ENCODE assay signal across 8 mouse cellular contexts in genomic region chr17:47671988-47672310, GRCm38 (mm10). TPM values are rescaled to one million over a fixed set of nuclear protein-coding genes. Genes with fewer than 3 reads are reported as not detected.
DNase-seq lines count a peak whose midpoint lies in the region; ATAC-seq and TF ChIP-seq lines count a peak whose summit lies in the region.

No protein-coding gene starts in this region.

- peak overlapping the region; percentile 81 for H3K4me2 ChIP-seq in neural tube, embryonic 11.5 days (ENCODE audit: low read depth)
- H3K4me2 ChIP-seq in limb, embryonic 14.5 days (replicated peaks; ENCODE audit: low read depth, low read length, severe bottlenecking) = peak overlapping the region; percentile 86
- peak overlapping the region; percentile 93 for H3K4me2 ChIP-seq in stomach, embryonic 16.5 days (ENCODE audit: low read depth, low read length)

- peak; percentile 50 for ATAC-seq in frontal cortex, adult (ENCODE audit: low TSS enrichment)
- ATAC-seq in neural tube, embryonic 11.5 days (ENCODE audit: insufficient read depth, low FRiP score, low TSS enrichment) = no peak
- no peak; the same call in 1 of the 2 replicates for ATAC-seq in limb, embryonic 14.5 days (ENCODE audit: low FRiP score, low read depth)
- ATAC-seq in stomach, embryonic 16.5 days (ENCODE audit: insufficient read depth, low FRiP score) = peak; percentile 30; the same call in 1 of the 2 replicates

- no peak for DNase-seq in frontal cortex, postnatal 25 days (ENCODE audit: low spot score in 2 of 2)
- no peak for DNase-seq in neural tube, embryonic 11.5 days (ENCODE audit: low spot score)
- no peak for DNase-seq in neural tube, embryonic 10.5 days (ENCODE audit: extremely low spot score, low spot score)
- DNase-seq in limb, embryonic 14.5 days (ENCODE audit: low spot score) = no peak
- DNase-seq in cerebellum, adult 11 months = no peak
- DNase-seq in right cerebral cortex, postnatal 4 days = no peak

- no peaks in the 10 kb centered on the region for H3K9me3 ChIP-seq in neural tube, embryonic 11.5 days (ENCODE audit: control insufficient read depth, low read length)
- no peaks in the 10 kb centered on the region for H3K9me3 ChIP-seq in limb, embryonic 14.5 days (ENCODE audit: control insufficient read depth, low read length)
- no peaks in the 10 kb centered on the region for H3K9me3 ChIP-seq in stomach, embryonic 16.5 days (replicated peaks; ENCODE audit: control insufficient read depth, low read length)

- no peaks in the 10 kb centered on the region for H3K27me3 ChIP-seq in neural tube, embryonic 11.5 days (ENCODE audit: control insufficient read depth, insufficient read depth, low read length)
- peaks cover 5% of the 10 kb centered on the region; the same call in 1 of the 2 replicates for H3K27me3 ChIP-seq in limb, embryonic 14.5 days (ENCODE audit: control insufficient read depth, insufficient read depth, low read length)
- no peaks in the 10 kb centered on the region for H3K27me3 ChIP-seq in stomach, embryonic 16.5 days (ENCODE audit: control insufficient read depth, insufficient read depth, low read length)

- peak overlapping the region; percentile 46; the same call in 1 of the 2 replicates for H3K27ac ChIP-seq in neural tube, embryonic 11.5 days (ENCODE audit: low read depth, low read length)
- H3K27ac ChIP-seq in limb, embryonic 14.5 days (replicated peaks; ENCODE audit: low read depth, low read length) = no peak overlapping the region
- H3K27ac ChIP-seq in stomach, embryonic 16.5 days (ENCODE audit: low read length) = no peak overlapping the region

- H3K9ac ChIP-seq in neural tube, embryonic 11.5 days (ENCODE audit: low read length) = peak overlapping the region; percentile 61
- H3K9ac ChIP-seq in limb, embryonic 14.5 days (ENCODE audit: low read depth, low read length, severe bottlenecking) = peak overlapping the region; percentile 56
- peak overlapping the region; percentile 72 for H3K9ac ChIP-seq in stomach, embryonic 16.5 days (ENCODE audit: low read length)

- H3K4me3 ChIP-seq in neural tube, embryonic 11.5 days (ENCODE audit: low read depth, low read length) = peak overlapping the region; percentile 36
- peak overlapping the region; percentile 41 for H3K4me3 ChIP-seq in limb, embryonic 14.5 days (replicated peaks; ENCODE audit: low read length)
- peak overlapping the region; percentile 44 for H3K4me3 ChIP-seq in stomach, embryonic 16.5 days (replicated peaks; ENCODE audit: low read length)

- H3K36me3 ChIP-seq in neural tube, embryonic 11.5 days (ENCODE audit: control insufficient read depth, insufficient read depth, low read length) = no peaks in the 10 kb centered on the region; the same call in 1 of the 2 replicates
- H3K36me3 ChIP-seq in limb, embryonic 14.5 days (ENCODE audit: control insufficient read depth, insufficient read depth, low read length) = peaks cover 19% of the 10 kb centered on the region; the same call in 1 of the 2 replicates
- H3K36me3 ChIP-seq in stomach, embryonic 16.5 days (ENCODE audit: control insufficient read depth, insufficient read depth, low read length) = no peaks in the 10 kb centered on the region

- H3K4me1 ChIP-seq in neural tube, embryonic 11.5 days (ENCODE audit: control insufficient read depth, insufficient read depth, low read length) = peaks cover 6% of the 10 kb centered on the region
- H3K4me1 ChIP-seq in limb, embryonic 14.5 days (ENCODE audit: control insufficient read depth, insufficient read depth, low read length) = peaks cover 5% of the 10 kb centered on the region
- peaks cover 9% of the 10 kb centered on the region for H3K4me1 ChIP-seq in stomach, embryonic 16.5 days (ENCODE audit: control insufficient read depth, insufficient read depth, low read length)

- no peak for TF ChIP-seq POLR2A in limb, embryonic 14.5 days (IDR thresholded peaks at IDR 0.05; ENCODE audit: borderline replicate concordance, extremely low read depth, insufficient read depth, insufficient read length)

- WGBS in neural tube, embryonic 11.5 days = 8% methylated on average over 14 of the region's 14 CpGs
- WGBS in limb, embryonic 14.5 days = 13% methylated on average over 14 of the region's 14 CpGs
- WGBS in stomach, embryonic 16.5 days = 29% methylated on average over 14 of the region's 14 CpGs

RNA-seq across cellular contexts. Expression of gene Tomm6, which starts 16.2 kb away (rescaled TPM):
- 333 and 346 TPM in 2 replicates for polyA plus RNA-seq in neural tube, embryonic 11.5 days (2014; fragmentation: Nextera tagmentation; extraction: Ambion mirVana)
- 106 and 130 TPM in 2 replicates for polyA plus RNA-seq in limb, embryonic 14.5 days (2012; rRNA removed)
- polyA plus RNA-seq in limb, embryonic 14.5 days (2014; fragmentation: Nextera tagmentation; extraction: Ambion mirVana) = 409 and 415 TPM in 2 replicates
- 357 and 376 TPM in 2 replicates for polyA plus RNA-seq in stomach, embryonic 16.5 days (2015; fragmentation: Nextera tagmentation; extraction: Ambion mirVana)

RNA-seq across cellular contexts. Expression of gene Frs3, which starts 16.9 kb away (rescaled TPM):
- polyA plus RNA-seq in neural tube, embryonic 11.5 days (2014; fragmentation: Nextera tagmentation; extraction: Ambion mirVana) = 8.6 and 12.1 TPM in 2 replicates
- 16.0 and 26.2 TPM in 2 replicates for polyA plus RNA-seq in limb, embryonic 14.5 days (2012; rRNA removed)
- 5.4 TPM in 2 replicates for polyA plus RNA-seq in limb, embryonic 14.5 days (2014; fragmentation: Nextera tagmentation; extraction: Ambion mirVana)
- polyA plus RNA-seq in stomach, embryonic 16.5 days (2015; fragmentation: Nextera tagmentation; extraction: Ambion mirVana) = 3.4 and 4.4 TPM in 2 replicates

RNA-seq across cellular contexts. Expression of gene Gm21981, which starts 22.3 kb away (rescaled TPM):
- polyA plus RNA-seq in neural tube, embryonic 11.5 days (2014; fragmentation: Nextera tagmentation; extraction: Ambion mirVana) = 1.8 and 2.7 TPM in 2 replicates
- polyA plus RNA-seq in limb, embryonic 14.5 days (2012; rRNA removed) = 2.6 and 3.0 TPM in 2 replicates
- 1.3 and 1.7 TPM in 2 replicates for polyA plus RNA-seq in limb, embryonic 14.5 days (2014; fragmentation: Nextera tagmentation; extraction: Ambion mirVana)
- polyA plus RNA-seq in stomach, embryonic 16.5 days (2015; fragmentation: Nextera tagmentation; extraction: Ambion mirVana) = 0.19 and 0.40 TPM in 2 replicates

RNA-seq across cellular contexts. Expression of gene Prickle4, which starts 22.6 kb away (rescaled TPM):
- 0.84 and 2.7 TPM in 2 replicates for polyA plus RNA-seq in neural tube, embryonic 11.5 days (2014; fragmentation: Nextera tagmentation; extraction: Ambion mirVana)
- polyA plus RNA-seq in limb, embryonic 14.5 days (2012; rRNA removed) = 0.52 and 1.9 TPM in 2 replicates
- 1.3 TPM in 2 replicates for polyA plus RNA-seq in limb, embryonic 14.5 days (2014; fragmentation: Nextera tagmentation; extraction: Ambion mirVana)
- polyA plus RNA-seq in stomach, embryonic 16.5 days (2015; fragmentation: Nextera tagmentation; extraction: Ambion mirVana) = 1.0 TPM in 1 of 2 replicates, not detected in the other

RNA-seq across cellular contexts. Expression of gene Usp49, which starts 41.5 kb away (rescaled TPM):
- 7.9 and 8.9 TPM in 2 replicates for polyA plus RNA-seq in neural tube, embryonic 11.5 days (2014; fragmentation: Nextera tagmentation; extraction: Ambion mirVana)
- 17.6 and 20.8 TPM in 2 replicates for polyA plus RNA-seq in limb, embryonic 14.5 days (2012; rRNA removed)
- polyA plus RNA-seq in limb, embryonic 14.5 days (2014; fragmentation: Nextera tagmentation; extraction: Ambion mirVana) = 5.0 and 5.2 TPM in 2 replicates
- polyA plus RNA-seq in stomach, embryonic 16.5 days (2015; fragmentation: Nextera tagmentation; extraction: Ambion mirVana) = 3.3 and 3.5 TPM in 2 replicates

Comparison
In these comparisons a context has a peak if more than half of its experiments do, and no peak if none do; other contexts are left out.
1. ATAC-seq: peak in frontal cortex, adult (single experiment) and stomach, embryonic 16.5 days (single experiment); none in neural tube, embryonic 11.5 days (single experiment) and limb, embryonic 14.5 days (single experiment).
2. Peak in every context shown above with its lines, with median percentiles within 50 percentile points of each other: H3K4me2 ChIP-seq, H3K4me3 ChIP-seq and H3K9ac ChIP-seq.